Mouse (Mus musculus): ENCODE data around the gene Klhl11. TPM values are rescaled to one million over a fixed set of nuclear protein-coding genes. Genes with fewer than 3 reads are reported as not detected.

Klhl11 gene
- total and polyA plus RNA-seq, 2 experiments from 2014 or later = 10.7 to 56.5 TPM

DNA sequence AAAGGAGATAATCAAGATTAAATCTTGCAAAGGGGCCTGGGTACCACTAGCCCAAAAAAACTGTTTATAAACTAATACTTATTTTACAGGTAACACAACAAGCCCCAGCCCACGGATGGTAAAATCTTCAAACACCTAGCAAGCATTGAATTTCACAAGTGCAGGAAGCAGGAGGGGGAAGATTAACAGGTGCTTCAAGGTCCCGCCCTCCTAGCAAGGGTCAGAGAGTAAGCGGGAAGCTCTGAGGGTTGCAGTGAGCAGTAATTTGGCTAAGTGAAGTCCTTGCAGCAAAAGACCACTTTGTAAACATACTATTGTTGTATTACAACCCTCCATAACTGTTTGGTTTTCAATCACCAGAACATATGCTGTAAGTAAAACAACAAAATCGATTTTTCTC is 15.3 kb downstream of the Klhl11 start:
- Histone ChIP-seq H3K4me1 (ENCODE audit: insufficient read depth, low read length) (no peaks in the 10 kb centered on the region), H3K27me3 (ENCODE audit: insufficient read depth, low read length) (no peaks in the 10 kb centered on the region), H3K4me3 (ENCODE audit: low read length) (no peak overlapping the region), H3K9me3 (ENCODE audit: low read length) (no peaks in the 10 kb centered on the region), H3K36me3 (ENCODE audit: insufficient read depth, low read length) (no peaks in the 10 kb centered on the region), H3K4me2 (ENCODE audit: low read depth, low read length) (no peak overlapping the region), H3K27ac (no peak overlapping the region), H3K9ac (replicated peaks; ENCODE audit: low read length) (no peak overlapping the region)
- 90% methylated on average over 4 of the region's 4 CpGs for WGBS
- ATAC-seq (no peak), DNase-seq (ENCODE audit: low spot score) (no peak)
- no peak for TF ChIP-seq CTCF (IDR thresholded peaks at IDR 0.05; ENCODE audit: low read depth)

DNA sequence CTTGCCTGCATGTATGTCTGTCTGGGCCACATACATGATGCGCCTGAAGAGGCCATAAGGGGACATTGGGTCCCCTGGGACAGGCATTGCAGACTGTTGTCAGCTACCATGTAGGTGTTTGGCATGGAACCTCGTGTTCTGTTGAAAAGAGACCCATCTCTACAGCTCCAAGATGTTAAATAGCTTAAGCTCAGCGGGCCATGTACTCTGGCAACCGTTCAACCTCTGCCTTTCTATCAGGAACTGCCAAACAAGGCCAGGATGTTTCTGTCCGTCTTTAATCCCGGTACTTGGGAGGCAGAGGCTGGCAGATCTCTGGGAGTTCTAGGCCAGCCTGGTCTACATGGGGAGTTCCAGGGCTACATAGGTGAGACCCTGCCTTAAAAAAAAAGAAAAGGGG is 29.9 kb downstream of the Klhl11 start:
- H3K27ac ChIP-seq = no peak overlapping the region
- WGBS = 71% methylated on average over 6 of the region's 6 CpGs
- H3K4me2 ChIP-seq (ENCODE audit: low read depth, low read length) = no peak overlapping the region
- H3K27me3 ChIP-seq (ENCODE audit: insufficient read depth, low read length) = no peaks in the 10 kb centered on the region
- peak; percentile 9 for DNase-seq (ENCODE audit: low spot score)
- no peaks in the 10 kb centered on the region for H3K9me3 ChIP-seq (ENCODE audit: low read length)
- H3K4me3 ChIP-seq (ENCODE audit: low read length) = no peak overlapping the region
- ATAC-seq = no peak
- H3K36me3 ChIP-seq (ENCODE audit: insufficient read depth, low read length) = no peaks in the 10 kb centered on the region
- TF ChIP-seq CTCF (IDR thresholded peaks at IDR 0.05; ENCODE audit: low read depth) = no peak
- no peaks in the 10 kb centered on the region; the same call in 1 of the 2 replicates for H3K4me1 ChIP-seq (ENCODE audit: insufficient read depth, low read length)
- no peak overlapping the region for H3K9ac ChIP-seq (replicated peaks; ENCODE audit: low read length)

DNA sequence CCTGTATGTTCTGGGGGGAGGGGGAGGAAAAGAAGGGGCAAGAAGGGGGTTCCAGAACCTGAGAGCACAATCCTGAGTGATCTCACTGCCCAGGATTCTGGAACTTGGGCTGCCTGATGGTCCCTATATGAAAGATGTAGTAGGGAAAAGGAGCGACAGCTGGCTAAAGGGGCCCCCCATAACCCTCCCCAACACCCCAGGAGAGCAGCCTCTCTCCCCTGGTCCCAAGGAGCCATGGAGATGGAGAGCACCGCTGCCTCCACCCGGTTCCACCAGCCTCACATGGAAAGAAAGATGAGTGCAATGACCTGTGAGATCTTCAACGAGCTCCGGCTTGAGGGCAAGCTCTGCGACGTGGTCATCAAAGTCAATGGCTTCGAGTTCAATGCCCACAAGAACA is 30.7 kb downstream of the Klhl11 start, which contains the start of the genes Nt5c3b and Klhl10:
TSS of gene Nt5c3b (minus strand) at position 12 of the 400 bp plus-strand sequence.
TSS of gene Klhl10 (plus strand) at position 121 of the 400 bp plus-strand sequence.
- no peak for TF ChIP-seq CTCF (IDR thresholded peaks at IDR 0.05; ENCODE audit: low read depth)
- peak within 1 kb of the TSS; percentile 91 for H3K4me2 ChIP-seq (ENCODE audit: low read depth, low read length)
- no peaks in the 10 kb centered on the region for H3K27me3 ChIP-seq (ENCODE audit: insufficient read depth, low read length)
- no peaks in the 10 kb centered on the region; the same call in 1 of the 2 replicates for H3K4me1 ChIP-seq (ENCODE audit: insufficient read depth, low read length)
- H3K27ac ChIP-seq = peak within 1 kb of the TSS; percentile 74
- no peak for DNase-seq (ENCODE audit: low spot score)
- H3K4me3 ChIP-seq (ENCODE audit: low read length) = peak within 1 kb of the TSS; percentile 83
- no peaks in the 10 kb centered on the region for H3K9me3 ChIP-seq (ENCODE audit: low read length)
- no peak for ATAC-seq
- H3K9ac ChIP-seq (replicated peaks; ENCODE audit: low read length) = peak within 1 kb of the TSS; percentile 89
- WGBS = 84% methylated on average over 8 of the region's 8 CpGs
- no peaks in the 10 kb centered on the region; the same call in 1 of the 2 replicates for H3K36me3 ChIP-seq (ENCODE audit: insufficient read depth, low read length)

DNA sequence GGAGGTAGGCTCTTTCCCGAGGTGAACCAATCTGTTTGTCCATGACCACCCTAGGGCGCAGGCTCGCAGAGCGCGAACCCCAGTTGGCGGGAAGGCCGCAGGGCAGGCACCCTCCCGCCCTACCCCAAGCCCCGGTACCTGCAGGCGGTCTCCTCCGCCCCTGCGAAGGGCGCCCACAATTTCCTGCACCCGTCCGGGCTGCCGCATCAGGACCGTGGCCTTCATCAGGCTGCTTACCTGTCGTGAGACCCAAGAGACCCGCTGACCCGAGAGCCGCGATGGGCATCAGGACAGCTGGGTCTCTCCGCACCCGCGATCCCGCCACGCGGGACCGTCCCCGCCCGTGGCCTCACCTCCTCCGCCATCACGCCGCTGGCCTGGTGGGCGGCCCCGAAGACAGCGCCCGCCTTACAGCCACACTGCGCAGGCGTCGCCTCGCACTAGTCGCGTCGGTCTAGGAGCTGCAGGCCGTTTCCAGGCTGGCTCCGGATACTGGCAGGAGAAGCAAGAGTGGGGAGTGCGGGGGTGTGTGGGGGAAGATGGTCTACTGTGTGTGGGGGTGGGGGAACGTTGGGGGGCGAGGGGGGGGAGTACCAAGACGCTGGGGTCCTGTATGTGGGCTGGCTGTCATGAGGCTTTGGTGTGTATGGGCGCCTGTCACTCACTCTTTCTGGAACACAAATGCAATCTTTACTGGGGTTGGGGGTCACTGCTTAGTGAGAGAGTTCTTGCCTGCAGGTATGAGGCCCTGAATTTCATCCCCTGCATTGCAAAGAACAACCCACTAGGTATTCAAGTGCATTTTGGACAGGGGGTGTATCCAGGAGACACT is 31.6 kb downstream of the Klhl11 start:
- ATAC-seq = peak; percentile 96
- no peak for TF ChIP-seq CTCF (IDR thresholded peaks at IDR 0.05; ENCODE audit: low read depth)

DNA sequence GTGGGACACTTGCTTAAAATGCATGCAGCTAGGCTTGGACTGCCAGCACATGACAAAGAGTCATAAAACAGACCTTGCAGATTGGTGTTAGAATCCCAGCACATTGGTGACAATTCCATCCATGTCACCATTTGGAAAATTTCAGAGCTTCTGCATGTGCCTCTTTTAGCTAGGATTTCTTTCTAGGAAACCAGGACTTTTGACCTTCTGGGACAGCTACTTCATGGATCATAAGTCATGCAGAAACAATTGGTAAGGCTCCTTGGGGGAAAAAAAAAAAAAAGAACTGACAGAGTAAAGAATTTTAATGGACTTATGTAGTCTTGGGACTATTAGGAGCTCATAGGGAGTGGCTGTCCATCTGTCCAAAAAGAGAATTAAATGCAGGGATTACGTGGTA is 34.6 kb downstream of the Klhl11 start:
- Histone ChIP-seq H3K4me3 (ENCODE audit: low read length) (no peak overlapping the region), H3K9ac (replicated peaks; ENCODE audit: low read length) (no peak overlapping the region), H3K36me3 (ENCODE audit: insufficient read depth, low read length) (peaks cover 9% of the 10 kb centered on the region; the same call in 1 of the 2 replicates), H3K9me3 (ENCODE audit: low read length) (no peaks in the 10 kb centered on the region), H3K4me2 (ENCODE audit: low read depth, low read length) (no peak overlapping the region), H3K27me3 (ENCODE audit: insufficient read depth, low read length) (no peaks in the 10 kb centered on the region), H3K4me1 (ENCODE audit: insufficient read depth, low read length) (no peaks in the 10 kb centered on the region; the same call in 1 of the 2 replicates), H3K27ac (no peak overlapping the region)
- no peak for ATAC-seq
- WGBS = 78% methylated on average over 1 of the region's 1 CpGs
- DNase-seq (ENCODE audit: low spot score) = no peak
- no peak for TF ChIP-seq CTCF (IDR thresholded peaks at IDR 0.05; ENCODE audit: low read depth)

More for the DNA sequence above, 31.6 kb downstream of the Klhl11 start:
- H3K36me3 ChIP-seq (ENCODE audit: insufficient read depth, low read length) = peaks cover 2% of the 10 kb centered on the region; the same call in 1 of the 2 replicates
- no peaks in the 10 kb centered on the region for H3K9me3 ChIP-seq (ENCODE audit: low read length)
- WGBS = 2% methylated on average over 52 of the region's 52 CpGs
- H3K9ac ChIP-seq (replicated peaks; ENCODE audit: low read length) = peak overlapping the region; percentile 89
- no peaks in the 10 kb centered on the region; the same call in 1 of the 2 replicates for H3K4me1 ChIP-seq (ENCODE audit: insufficient read depth, low read length)
- H3K4me3 ChIP-seq (ENCODE audit: low read length) = peak overlapping the region; percentile 83
- peak overlapping the region; percentile 74 for H3K27ac ChIP-seq
- H3K27me3 ChIP-seq (ENCODE audit: insufficient read depth, low read length) = no peaks in the 10 kb centered on the region
- DNase-seq (ENCODE audit: low spot score) = peak; percentile 91
- H3K4me2 ChIP-seq (ENCODE audit: low read depth, low read length) = peak overlapping the region; percentile 91

DNA sequence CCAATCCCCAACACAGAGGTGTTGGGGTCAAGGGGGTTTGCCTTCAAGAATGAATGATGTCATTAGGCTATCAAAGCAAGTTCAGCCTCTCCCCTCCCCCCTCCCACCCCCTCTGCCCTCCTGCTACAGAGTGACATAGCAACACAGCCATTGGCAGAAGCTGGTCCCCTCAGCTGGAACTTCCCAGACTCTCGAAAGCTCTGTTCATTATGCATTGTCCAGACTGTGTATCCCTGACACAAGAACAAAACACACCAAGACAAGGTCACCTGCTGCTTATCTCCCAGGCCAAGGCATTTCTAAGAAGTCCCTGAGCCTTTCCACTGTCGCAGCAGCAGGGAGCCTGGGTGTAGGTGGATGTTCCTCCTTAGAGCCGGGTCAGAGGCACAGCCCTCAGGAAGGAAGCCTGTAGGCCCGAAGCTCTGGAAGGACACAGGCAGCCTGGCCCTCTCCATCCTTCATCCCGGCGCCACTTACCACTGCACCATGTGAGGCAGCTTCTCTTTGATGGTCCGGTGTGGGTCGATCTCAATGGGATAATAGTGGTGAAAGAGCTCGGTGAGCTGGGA is 36.8 kb downstream of the Klhl11 start:
- no peaks in the 10 kb centered on the region for H3K9me3 ChIP-seq (ENCODE audit: low read length)
- no peak overlapping the region for H3K4me2 ChIP-seq (ENCODE audit: low read depth, low read length)
- ATAC-seq (no peak), DNase-seq (ENCODE audit: low spot score) (no peak)
- H3K27ac ChIP-seq = no peak overlapping the region
- H3K27me3 ChIP-seq (ENCODE audit: insufficient read depth, low read length) = no peaks in the 10 kb centered on the region
- no peaks in the 10 kb centered on the region; the same call in 1 of the 2 replicates for H3K4me1 ChIP-seq (ENCODE audit: insufficient read depth, low read length)
- WGBS = 25% methylated on average over 9 of the region's 9 CpGs
- peaks cover 9% of the 10 kb centered on the region; the same call in 1 of the 2 replicates for H3K36me3 ChIP-seq (ENCODE audit: insufficient read depth, low read length)
- H3K4me3 ChIP-seq (ENCODE audit: low read length) = no peak overlapping the region
- H3K9ac ChIP-seq (replicated peaks; ENCODE audit: low read length) = no peak overlapping the region
- TF ChIP-seq CTCF (IDR thresholded peaks at IDR 0.05; ENCODE audit: low read depth) = no peak

All from hindbrain, postnatal 0 days (tissue).